Mouse (Mus musculus): Measurements from ENCODE around the gene Grik3.

GRCm38 (mm10) chr4:125485416-125486239, 4.9 kb upstream of the Grik3 start:
- TF ChIP-seq TBP (conservative IDR thresholded peaks at IDR 0.05; ENCODE audit: low read depth, low read length) (no peak), CTCF (conservative IDR thresholded peaks at IDR 0.05 in 1 of 2, IDR thresholded peaks at IDR 0.05 in 1 of 2; ENCODE audit: low read depth in 2 of 2, low read length in 2 of 2) (no peak), EP300 (IDR thresholded peaks at IDR 0.05; ENCODE audit: low read length) (no peak), ZMIZ1 (IDR thresholded peaks at IDR 0.05; ENCODE audit: low read depth, low read length) (no peak), GABPA (IDR thresholded peaks at IDR 0.05; ENCODE audit: insufficient replicate concordance, low read depth, low read length) (no peak)

Data from CH12.LX (cell line).